Mouse (Mus musculus): ENCODE measurements around the gene Ubald2.

Gene Ubald2

DNA sequence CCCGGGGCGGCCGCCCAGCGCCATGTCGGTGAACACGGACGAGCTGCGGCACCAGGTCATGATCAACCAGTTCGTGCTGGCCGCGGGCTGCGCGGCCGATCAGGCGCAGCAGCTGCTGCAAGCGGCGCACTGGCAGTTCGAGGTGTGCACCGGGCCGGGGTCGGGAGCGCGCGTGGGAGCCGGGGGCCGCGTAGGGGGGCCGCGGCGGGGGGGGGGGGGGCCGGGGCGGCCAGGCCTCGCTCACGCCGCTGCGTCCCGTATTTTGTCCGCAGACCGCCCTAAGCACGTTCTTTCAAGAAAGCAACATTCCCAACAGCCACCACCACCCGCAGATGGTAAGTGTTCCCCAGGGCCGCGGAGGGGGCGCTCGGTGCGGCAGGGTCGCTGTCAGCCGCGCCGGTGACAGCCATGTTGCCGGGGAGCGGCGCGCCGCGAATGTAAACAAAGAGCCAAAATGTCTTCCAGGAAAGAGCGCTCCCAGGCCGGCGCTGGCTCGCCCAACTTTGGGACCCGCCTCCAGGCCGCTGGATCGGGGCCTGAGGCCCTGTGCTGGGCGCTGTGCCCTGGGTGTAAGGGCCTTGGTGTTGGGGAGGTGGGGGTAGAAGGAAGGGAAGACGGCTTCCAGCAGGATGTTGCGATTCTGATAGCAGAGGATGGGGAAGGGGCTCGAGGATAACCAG lies 533 bp downstream of the Ubald2 start:
- peak; percentile 81 for DNase-seq (ENCODE audit: low spot score)

GRCm38 (mm10) chr11:116434967-116435752 lies 1.3 kb downstream of the Ubald2 start:
- peak; percentile 25 for DNase-seq (ENCODE audit: low spot score)

DNA sequence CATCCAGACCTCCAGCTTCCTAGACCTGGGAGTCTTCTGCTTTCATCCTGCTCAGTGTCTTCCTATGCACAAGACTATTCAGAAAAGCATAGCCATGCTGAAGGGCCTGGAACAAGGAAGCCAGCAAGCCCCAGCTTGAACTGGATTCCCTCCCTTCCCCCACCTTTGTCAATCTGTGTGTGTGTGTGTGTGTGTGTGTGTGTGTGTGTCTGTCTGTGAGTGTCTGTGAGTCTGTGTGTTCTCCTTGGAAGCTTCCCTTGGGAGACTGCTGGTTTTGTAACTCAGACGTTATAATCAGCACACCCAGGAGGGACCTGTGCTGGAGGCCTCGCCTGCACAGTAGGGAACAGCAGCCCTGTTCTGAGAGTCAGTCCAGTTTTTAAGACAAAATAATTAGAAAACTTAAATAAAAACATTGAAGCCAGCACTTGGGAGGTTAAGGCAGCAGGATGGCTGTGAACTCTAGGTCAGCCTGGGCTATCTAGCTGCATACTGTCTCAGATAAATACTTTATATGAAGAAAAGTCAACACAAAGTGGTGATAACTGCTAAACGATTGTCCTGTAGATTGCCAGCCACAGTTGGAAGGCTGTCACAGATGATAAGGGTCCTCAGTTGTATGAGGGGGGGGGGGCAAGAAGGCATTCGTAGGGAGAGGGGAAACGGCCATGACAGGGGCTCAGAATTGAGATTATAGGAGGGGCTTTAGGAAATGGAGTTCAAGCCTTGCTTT lies 2.3 kb downstream of the Ubald2 start:
- peak; percentile 37 for DNase-seq (ENCODE audit: low spot score)

GRCm38 (mm10) chr11:116436725-116437331 lies 2.9 kb downstream of the Ubald2 start:
- no peak for DNase-seq (ENCODE audit: low spot score)

- no peak for DNase-seq (ENCODE audit: low spot score)
These were observed 3.6 kb downstream of the Ubald2 start for GRCm38 (mm10) chr11:116437541-116437940.

DNA sequence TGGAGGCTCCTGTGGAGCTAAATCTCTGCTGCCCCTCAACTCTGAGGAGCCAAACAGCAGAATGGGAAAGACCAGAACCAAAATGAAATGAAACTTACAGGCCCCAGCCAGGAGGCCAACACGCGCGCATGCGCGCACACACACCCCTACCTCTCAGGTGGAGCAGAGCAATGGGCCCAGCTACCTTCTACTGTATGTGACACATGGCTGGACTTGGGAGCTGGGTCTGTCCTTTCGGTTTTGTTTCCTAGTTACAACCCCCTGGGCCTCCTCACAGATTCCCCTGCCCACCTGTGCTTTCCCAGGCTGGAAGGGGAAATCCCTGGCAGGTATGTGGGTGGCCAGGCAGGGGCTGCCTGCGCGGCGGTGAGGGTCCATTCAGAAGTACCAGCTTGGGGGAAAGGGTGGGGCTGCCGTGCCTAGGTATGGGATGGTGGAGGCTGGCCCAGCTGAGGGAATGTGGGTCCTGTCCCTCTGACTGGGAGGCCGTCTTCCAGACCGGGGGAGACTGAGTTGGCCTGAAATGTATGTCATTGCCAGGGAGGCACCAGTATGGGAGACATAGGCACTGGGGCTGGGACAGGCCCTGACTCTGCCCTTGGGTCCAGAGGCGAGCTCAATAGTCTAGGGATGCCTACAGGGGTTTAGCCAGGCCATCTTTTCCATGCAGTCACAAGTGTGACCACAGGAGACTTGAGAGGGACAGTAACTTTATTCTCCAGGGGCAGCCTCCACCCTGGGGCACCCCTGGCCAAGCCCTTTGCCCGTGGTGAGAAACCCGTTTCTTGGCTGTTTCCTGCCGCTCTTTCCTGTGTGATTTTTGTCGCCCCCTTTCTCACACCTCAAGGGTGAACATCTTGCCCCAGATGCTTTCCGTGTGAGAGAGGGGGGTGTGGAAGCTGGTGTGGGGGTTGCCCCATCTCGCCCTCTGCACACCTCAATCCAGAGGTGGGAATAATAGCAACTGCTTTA lies 5.7 kb downstream of the Ubald2 start:
- DNase-seq (ENCODE audit: low spot score) = no peak

DNA sequence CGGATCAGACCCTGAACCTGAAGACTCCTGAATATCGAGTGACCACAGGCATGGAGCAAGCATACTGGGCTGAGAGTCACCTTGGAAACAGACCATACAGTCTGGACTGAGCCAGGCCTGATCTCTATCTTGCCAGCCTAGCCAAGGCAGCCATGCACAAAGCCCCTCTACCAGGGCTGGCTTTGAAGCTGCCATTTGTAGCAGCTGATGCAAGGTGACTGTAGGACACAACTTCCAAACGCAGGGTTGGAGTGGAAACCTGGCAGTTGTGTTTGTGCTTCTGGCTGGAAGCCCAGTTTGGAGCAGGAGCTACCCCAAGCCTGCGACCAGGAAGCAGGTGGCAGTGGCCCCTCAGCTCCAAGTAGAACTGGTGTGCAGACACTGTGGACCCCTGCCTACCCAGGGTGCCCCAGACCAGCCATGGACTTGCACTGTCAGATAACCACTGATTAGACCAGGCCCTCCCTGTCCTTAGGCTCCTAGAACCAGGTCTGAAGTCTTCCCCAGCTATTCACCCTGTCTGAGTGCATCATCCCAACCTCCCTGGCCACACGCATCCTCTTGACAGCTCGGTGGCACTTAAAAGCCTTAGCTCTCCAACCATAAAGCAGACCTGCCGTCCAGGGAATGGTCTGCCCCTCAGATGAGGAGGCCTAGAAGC lies 6.6 kb downstream of the Ubald2 start:
- no peak for DNase-seq (ENCODE audit: low spot score)

- DNase-seq (ENCODE audit: low spot score) = no peak
These were observed 8.4 kb downstream of the Ubald2 start for GRCm38 (mm10) chr11:116442129-116442866.

DNA sequence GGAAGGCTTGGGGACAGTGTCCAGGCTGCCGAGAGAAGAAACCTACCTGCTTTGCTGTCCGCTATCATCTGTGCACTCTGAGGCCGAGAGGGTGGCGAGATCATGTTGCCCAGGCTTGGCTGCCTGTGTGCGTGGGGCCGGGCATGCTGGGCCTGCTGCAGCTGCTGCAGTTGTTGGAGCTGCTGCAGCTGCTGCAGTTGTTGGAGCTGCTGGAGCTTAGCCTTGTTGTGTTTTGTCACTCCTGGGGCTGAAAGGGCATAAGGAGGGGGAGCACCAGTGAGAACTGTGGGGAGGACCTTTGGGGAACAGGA lies 8.9 kb downstream of the Ubald2 start:
- DNase-seq (ENCODE audit: low spot score) = no peak

DNA sequence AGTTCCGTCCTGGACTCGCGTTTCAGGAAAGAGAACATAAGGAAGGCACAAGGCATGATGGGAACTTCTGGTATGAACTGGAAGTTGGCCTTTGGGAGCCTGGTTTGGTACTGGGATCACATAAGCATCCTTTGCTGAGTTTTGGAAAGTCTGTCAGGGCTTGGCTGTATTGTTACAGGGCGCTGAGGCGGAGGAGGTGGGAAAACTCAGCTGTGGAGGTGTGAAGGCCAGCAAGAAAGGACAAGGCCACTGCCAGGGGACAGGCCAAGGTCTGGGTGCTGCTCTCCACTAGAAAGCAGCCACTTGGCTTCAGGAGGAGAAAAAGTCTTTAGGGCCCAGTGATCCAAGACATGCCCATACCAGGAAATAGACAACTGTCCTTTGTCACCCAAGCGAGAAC lies 9.4 kb downstream of the Ubald2 start:
- DNase-seq (ENCODE audit: low spot score) = no peak

- peak; percentile 42 for DNase-seq (ENCODE audit: low spot score)
These were observed 10.0 kb downstream of the Ubald2 start for GRCm38 (mm10) chr11:116443935-116444334.

GRCm38 (mm10) chr11:116445596-116446307 lies 11.9 kb downstream of the Ubald2 start:
- peak; percentile 90 for DNase-seq (ENCODE audit: low spot score)

DNA sequence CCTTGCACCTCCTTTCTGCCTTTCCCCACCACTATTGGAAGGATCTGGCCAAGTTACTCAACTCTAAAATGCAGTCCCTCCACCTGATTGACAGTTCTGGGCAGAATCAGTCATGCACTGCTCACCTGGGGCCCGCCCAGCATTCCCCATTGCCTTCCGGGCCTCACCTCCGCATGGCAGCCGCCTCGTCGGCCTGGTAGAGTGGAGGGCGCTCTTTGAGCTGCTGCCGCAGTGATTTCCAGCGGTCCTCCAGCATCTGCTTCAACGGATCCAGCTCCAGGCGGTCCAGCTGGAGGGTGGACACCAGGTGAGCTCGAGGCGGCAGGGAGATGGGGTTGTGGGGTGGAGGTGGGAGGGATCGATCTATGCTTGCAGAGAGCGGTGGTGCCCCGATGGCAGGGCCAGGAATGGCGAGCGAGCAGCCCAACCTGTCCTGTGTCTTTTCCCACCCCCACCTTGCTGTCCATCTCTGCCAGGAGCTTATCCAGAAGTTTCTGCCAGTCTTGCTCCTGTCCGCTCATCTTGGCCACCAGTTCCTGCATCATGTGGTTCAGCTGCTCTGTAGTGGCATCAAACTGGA lies 12.5 kb downstream of the Ubald2 start:
- no peak for DNase-seq (ENCODE audit: low spot score)

- no peak for DNase-seq (ENCODE audit: low spot score)
These were observed 13.9 kb downstream of the Ubald2 start for GRCm38 (mm10) chr11:116447822-116448221.

- DNase-seq (ENCODE audit: low spot score) = no peak
These were observed 15.4 kb downstream of the Ubald2 start for GRCm38 (mm10) chr11:116449341-116449740.

DNA sequence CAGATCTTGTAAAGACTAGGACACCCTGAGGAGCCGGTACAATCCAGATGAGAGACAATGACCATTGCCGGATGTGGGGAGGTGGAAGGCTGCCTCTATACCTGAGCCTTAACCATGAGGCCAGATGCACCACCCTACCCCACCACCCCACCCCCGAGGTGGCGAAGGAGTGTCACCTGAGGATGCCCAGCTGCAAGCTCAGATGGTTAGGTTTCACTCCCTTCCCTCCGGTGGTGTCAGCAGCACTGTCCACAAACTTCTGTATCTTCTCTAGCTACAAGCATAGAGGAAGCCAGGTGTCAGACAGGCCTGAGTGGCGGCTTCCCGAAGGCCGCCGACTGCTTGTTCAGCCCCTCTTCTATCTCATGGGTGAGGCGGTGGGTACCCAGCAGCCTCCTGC lies 20.0 kb downstream of the Ubald2 start:
- no peak for DNase-seq (ENCODE audit: low spot score)

- DNase-seq (ENCODE audit: low spot score) = no peak
These were observed 22.3 kb downstream of the Ubald2 start for GRCm38 (mm10) chr11:116456234-116456633.

DNA sequence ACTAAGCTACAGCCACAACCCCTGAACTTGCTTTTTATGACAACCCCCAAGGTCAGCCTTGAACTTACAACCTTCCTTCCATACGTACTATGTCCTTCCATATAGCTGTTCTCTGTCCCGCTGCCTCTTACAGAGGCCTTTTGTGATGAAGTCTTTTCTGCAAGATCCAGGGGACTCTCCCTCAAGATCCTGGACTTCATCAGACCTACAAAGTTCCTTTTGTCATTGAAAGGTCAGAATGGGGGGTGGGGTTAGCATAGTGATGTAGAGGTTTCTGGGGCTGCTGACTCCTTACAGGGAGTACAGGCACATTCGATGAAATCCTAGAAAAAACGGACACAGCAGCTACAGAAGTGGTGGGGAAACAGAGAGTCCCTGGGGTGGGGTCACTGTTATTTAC lies 25.9 kb downstream of the Ubald2 start:
- no peak for DNase-seq (ENCODE audit: low spot score)

DNA sequence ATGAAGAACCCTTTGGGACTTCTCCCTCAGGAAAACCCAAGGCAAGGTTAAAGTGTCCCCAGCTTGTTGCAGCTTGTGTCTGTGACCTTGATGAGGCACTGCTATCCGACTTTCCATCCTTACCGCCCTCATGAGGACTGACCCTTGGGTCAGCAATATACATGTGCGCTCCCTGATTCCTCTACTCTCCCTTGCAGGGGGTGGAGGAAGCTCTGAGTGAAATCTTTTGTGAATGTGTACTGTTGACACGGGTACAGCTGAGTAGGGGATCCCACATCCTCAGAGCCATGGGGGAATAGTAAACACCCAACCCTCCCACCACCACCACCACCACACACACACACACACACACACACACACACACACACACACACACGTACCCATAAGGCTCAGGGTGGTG lies 29.4 kb downstream of the Ubald2 start:
- DNase-seq (ENCODE audit: low spot score) = no peak
